9 mouse cellular contexts compared by ENCODE assay signal in the genomic region with DNA sequence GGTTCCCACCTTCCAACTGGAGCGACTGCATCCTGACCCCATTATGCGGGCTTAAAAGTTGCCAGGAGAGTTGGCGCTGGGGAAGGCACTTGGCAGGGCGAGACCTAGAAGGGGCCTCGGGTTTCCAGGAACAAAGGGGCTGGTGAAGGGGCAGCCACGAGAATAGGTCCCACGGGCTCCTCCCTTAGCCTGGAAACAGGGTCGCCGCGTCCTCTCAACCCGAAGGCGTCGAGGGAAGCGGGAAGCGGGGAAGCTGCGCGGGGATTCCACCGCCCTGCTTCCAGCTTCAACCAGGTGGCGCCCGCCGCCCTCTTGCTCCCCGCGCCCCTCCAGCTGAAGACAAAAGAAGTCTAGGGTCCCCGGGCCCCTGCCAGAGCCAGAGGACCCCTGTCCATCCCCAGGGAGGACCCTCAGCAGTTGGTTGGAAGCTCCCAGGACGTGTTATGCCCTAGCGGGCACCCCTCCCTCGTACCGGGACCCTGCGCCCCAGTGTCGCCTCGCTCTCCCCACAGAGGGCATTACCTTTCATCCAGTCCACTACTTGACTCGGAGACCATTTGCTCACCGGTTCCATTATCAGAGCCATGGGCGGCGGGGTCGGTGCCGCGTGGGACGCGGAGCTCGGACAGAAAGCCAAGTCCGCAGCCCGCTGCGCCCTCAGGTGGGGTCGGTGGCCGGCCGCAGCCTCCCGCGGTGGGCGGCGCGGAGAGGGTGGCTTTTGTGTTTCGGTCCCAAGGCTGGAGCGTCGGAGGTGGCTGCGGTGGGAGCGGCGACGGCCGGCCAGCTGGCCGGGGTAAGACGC. TPM values are rescaled to one million over a fixed set of nuclear protein-coding genes. Genes with fewer than 3 reads are reported as not detected.
DNase-seq lines count a peak whose midpoint lies in the region; ATAC-seq and TF ChIP-seq lines count a peak whose summit lies in the region.
"Had no signal": no experiment of that assay in that cellular context is flagged by ENCODE, and none has a peak within 500 bp of the region (broad histone marks: within the 10 kb centered on the region; RNA-seq: fewer than 3 reads in every experiment).

No protein-coding gene starts in this region.

- H3K9me3 ChIP-seq in heart, embryonic 13.5 days = no peaks in the 10 kb centered on the region
- H3K9me3 ChIP-seq in limb, embryonic 11.5 days (ENCODE audit: control insufficient read depth, low read length) = no peaks in the 10 kb centered on the region
- no peaks in the 10 kb centered on the region; the same call in 1 of the 2 replicates for H3K9me3 ChIP-seq in neural tube, embryonic 12.5 days

- TF ChIP-seq CTCF in gastrocnemius, adult 2 months (IDR thresholded peaks at IDR 0.05) = no peak; the same call in 1 of the 2 replicates

- no peaks in the 10 kb centered on the region for H3K36me3 ChIP-seq in heart, embryonic 13.5 days
- H3K36me3 ChIP-seq in limb, embryonic 11.5 days (ENCODE audit: control insufficient read depth, insufficient read depth, low read length) = no peaks in the 10 kb centered on the region
- H3K36me3 ChIP-seq in neural tube, embryonic 12.5 days = no peaks in the 10 kb centered on the region

- no peak for DNase-seq in gastrocnemius, adult 2 months
- no peak for DNase-seq in gastrocnemius, adult 8-10 months (ENCODE audit: low spot score in 2 of 2)
- peak; percentile 6 for DNase-seq in urinary bladder, postnatal 25 days (ENCODE audit: low spot score)
- DNase-seq in urinary bladder, postnatal 10 days (ENCODE audit: low spot score) = no peak
- peak; percentile 61 for DNase-seq in limb, embryonic 11.5 days (ENCODE audit: low spot score)
- DNase-seq in layer of hippocampus, postnatal 14 days (ENCODE audit: low spot score in 2 of 2) = no peak

- peaks cover 22% of the 10 kb centered on the region; the same call in 1 of the 2 replicates for H3K27me3 ChIP-seq in heart, embryonic 13.5 days (replicated peaks)
- 0 out of 2 replicates have a peak, but pooled peaks cover 2% of the 10 kb centered on the region for H3K27me3 ChIP-seq in limb, embryonic 11.5 days (ENCODE audit: control insufficient read depth, insufficient read depth, low read length)
- H3K27me3 ChIP-seq in neural tube, embryonic 12.5 days (replicated peaks) = no peaks in the 10 kb centered on the region

- intact Hi-C loops in gastrocnemius, adult 2 months (cut with DNase I) = no loop called here

- WGBS in heart, embryonic 13.5 days = 18% methylated on average over 60 of the region's 62 CpGs
- 19% methylated on average over 50 of the region's 62 CpGs for WGBS in limb, embryonic 11.5 days
- 16% methylated on average over 61 of the region's 62 CpGs for WGBS in neural tube, embryonic 12.5 days

- H3K4me3 ChIP-seq in gastrocnemius, adult 2 months = peak overlapping the region; percentile 77
- H3K4me3 ChIP-seq in heart, embryonic 13.5 days = peak overlapping the region; percentile 64
- H3K4me3 ChIP-seq in limb, embryonic 11.5 days (ENCODE audit: low read depth, low read length) = peak overlapping the region; percentile 49
- H3K4me3 ChIP-seq in neural tube, embryonic 12.5 days = peak overlapping the region; percentile 59

- H3K27ac ChIP-seq in gastrocnemius, adult 2 months = no peak overlapping the region
- no peak overlapping the region for H3K27ac ChIP-seq in heart, embryonic 13.5 days (replicated peaks)
- H3K27ac ChIP-seq in limb, embryonic 11.5 days (replicated peaks; ENCODE audit: low read depth, low read length) = no peak overlapping the region; the same call in 1 of the 2 replicates
- 0 out of 2 replicates have a peak overlapping the region, but pooled peaks have one; percentile 15 for H3K27ac ChIP-seq in neural tube, embryonic 12.5 days

- peak overlapping the region; percentile 75 for H3K4me2 ChIP-seq in heart, embryonic 13.5 days
- H3K4me2 ChIP-seq in limb, embryonic 11.5 days (ENCODE audit: low read depth, severe bottlenecking) = peak overlapping the region; percentile 55
- H3K4me2 ChIP-seq in neural tube, embryonic 12.5 days (replicated peaks) = peak overlapping the region; percentile 60

- H3K4me1 ChIP-seq in heart, embryonic 13.5 days = no peaks in the 10 kb centered on the region
- H3K4me1 ChIP-seq in limb, embryonic 11.5 days (ENCODE audit: control insufficient read depth, insufficient read depth, low read length) = no peaks in the 10 kb centered on the region
- H3K4me1 ChIP-seq in neural tube, embryonic 12.5 days = no peaks in the 10 kb centered on the region

- H3K9ac ChIP-seq in heart, embryonic 13.5 days = peak overlapping the region; percentile 79
- H3K9ac ChIP-seq in limb, embryonic 11.5 days (ENCODE audit: low read length) = peak overlapping the region; percentile 77
- peak overlapping the region; percentile 78 for H3K9ac ChIP-seq in neural tube, embryonic 12.5 days

- no peak for ATAC-seq in heart, embryonic 13.5 days (ENCODE audit: extremely low read depth, insufficient number of reproducible peaks, low FRiP score, low TSS enrichment)
- ATAC-seq in limb, embryonic 11.5 days (ENCODE audit: insufficient number of reproducible peaks, low FRiP score, low TSS enrichment, low read depth) = peak; percentile 55; the same call in 1 of the 2 replicates
- ATAC-seq in neural tube, embryonic 12.5 days (ENCODE audit: low FRiP score, low read depth) = peak; percentile 66

RNA-seq across cellular contexts. Expression of a gene that starts 0.6 kb away (rescaled TPM):
- under 1 TPM; 0.08 to 0.18 TPM for total RNA-seq in gastrocnemius, adult 2 months (2021)
- total RNA-seq in gastrocnemius, adult 8-10 months (2022) = under 1 TPM; 0.07 to 0.31 (median 0.15) TPM
- 0.48 and 0.57 TPM in 2 replicates for polyA plus RNA-seq in heart, embryonic 13.5 days (2015; fragmentation: Nextera tagmentation; extraction: Ambion mirVana)
- 4.1 and 5.7 TPM in 2 replicates for polyA plus RNA-seq in limb, embryonic 11.5 days (2014; fragmentation: Nextera tagmentation; extraction: Ambion mirVana)
- 6.2 and 6.4 TPM in 2 replicates for polyA plus RNA-seq in neural tube, embryonic 12.5 days (2016; fragmentation: Nextera tagmentation; extraction: Ambion mirVana)
- total RNA-seq in layer of hippocampus, postnatal 14 days (2021) = 100 to 1,000 TPM; 180 to 202 TPM
- polyA plus RNA-seq: C2C12 had no signal

Comparison
In these comparisons a context has a peak if more than half of its experiments do, and no peak if none do; other contexts are left out.
1. DNase-seq: peak in urinary bladder, postnatal 25 days (single experiment) and limb, embryonic 11.5 days (single experiment); none in gastrocnemius, adult 2 months (single experiment), gastrocnemius, adult 8-10 months (0 of 2), urinary bladder, postnatal 10 days (single experiment) and layer of hippocampus, postnatal 14 days (0 of 2).
2. RNA of a gene that starts 0.6 kb away (total RNA-seq): 180 to 202 TPM in layer of hippocampus, postnatal 14 days; 0.07 to 0.31 TPM in gastrocnemius, adult 8-10 months and 0.08 to 0.18 TPM in gastrocnemius, adult 2 months; every median in the first group is over 100 times any median in the second.
3. Peak in every context shown above with its lines, with median percentiles within 50 percentile points of each other: H3K4me3 ChIP-seq, H3K4me2 ChIP-seq and H3K9ac ChIP-seq.